Mouse (Mus musculus): ENCODE measurements at regions not wholly inside any gene's neighbourhood (a gene's known extent, or its start where the extent isn't known, plus 50 kb on each side); places are given as distances from the start of the nearest gene placed in this dataset.

DNA sequence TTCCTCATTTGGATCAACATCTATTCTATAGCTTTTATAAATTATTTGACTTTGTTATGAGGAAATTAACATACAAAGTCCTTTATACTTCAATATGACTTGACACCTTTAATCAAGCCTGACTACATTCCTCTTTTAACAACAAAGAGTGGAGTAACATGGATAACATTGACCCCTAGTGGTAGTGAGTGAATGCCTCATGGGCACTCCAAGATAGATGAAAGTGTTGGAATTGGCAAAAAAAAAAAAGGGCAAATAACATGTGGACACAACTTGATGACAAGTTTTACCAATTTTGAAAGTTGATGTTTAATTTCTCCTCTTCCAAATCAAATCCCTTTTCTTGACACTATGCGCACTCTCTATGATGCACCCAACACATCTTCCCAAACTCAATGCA, 111.4 kb downstream of the Ifi44 start:
- no peak for TF ChIP-seq ELF1 (IDR thresholded peaks at IDR 0.05; ENCODE audit: low read depth, low read length)
- TF ChIP-seq CTCF (IDR thresholded peaks at IDR 0.05 in 2 of 3, conservative IDR thresholded peaks at IDR 0.05 in 1 of 3; ENCODE audit: control insufficient read depth in 1 of 3, insufficient read depth in 1 of 3, low read depth in 2 of 3, low read length in 3 of 3, poor library complexity in 1 of 3, severe bottlenecking in 1 of 3): no peak; a peak in 1 of 6 replicates
- no peak for TF ChIP-seq SMC3 (IDR thresholded peaks at IDR 0.05; ENCODE audit: low read depth, low read length)
- no peak for TF ChIP-seq ETS1 (IDR thresholded peaks at IDR 0.05; ENCODE audit: low read depth, low read length)
- no peak for TF ChIP-seq NRF1 (IDR thresholded peaks at IDR 0.05; ENCODE audit: insufficient read depth, low read depth, low read length, poor library complexity, severe bottlenecking)
- no peak for TF ChIP-seq CHD2 (IDR thresholded peaks at IDR 0.05; ENCODE audit: low read length)
- no peak for TF ChIP-seq NELFE (IDR thresholded peaks at IDR 0.05; ENCODE audit: low read depth, low read length)
- TF ChIP-seq GATA1 (IDR thresholded peaks at IDR 0.05; ENCODE audit: low read depth, low read length): no peak
- no peak for TF ChIP-seq USF2 (IDR thresholded peaks at IDR 0.05; ENCODE audit: borderline replicate concordance in 1 of 2, insufficient read depth in 1 of 2, low read depth in 1 of 2, low read length in 2 of 2)
- no peak for TF ChIP-seq GABPA (IDR thresholded peaks at IDR 0.05; ENCODE audit: low read depth, low read length)
- Histone ChIP-seq H3K9ac (ENCODE audit: control insufficient read depth, low read depth, low read length, poor library complexity, severe bottlenecking) (no peak overlapping the region), H3K4me3 (ENCODE audit: control insufficient read depth in 1 of 2, insufficient read depth in 1 of 2, low read depth in 2 of 2, low read length in 2 of 2) (no peak overlapping the region), H3K27me3 (ENCODE audit: control insufficient read depth in 1 of 2, insufficient read depth in 2 of 2, low read length in 2 of 2) (no peaks in the 10 kb centered on the region), H3K27ac (ENCODE audit: control insufficient read depth, low read depth, low read length) (no peak overlapping the region), H3K4me1 (ENCODE audit: control insufficient read depth in 1 of 2, insufficient read depth in 2 of 2, low read length in 2 of 2) (no peaks in the 10 kb centered on the region), H3K36me3 (ENCODE audit: control insufficient read depth in 1 of 2, insufficient read depth in 2 of 2, low read length in 2 of 2) (no peaks in the 10 kb centered on the region), H3K9me3 (replicated peaks; ENCODE audit: insufficient read depth, low read length) (no peaks in the 10 kb centered on the region), H3K79me2 (ENCODE audit: control insufficient read depth, insufficient read depth, low read length, poor library complexity) (no peaks in the 10 kb centered on the region)
- no peak for DNase-seq (ENCODE audit: low read depth, low spot score)

DNA sequence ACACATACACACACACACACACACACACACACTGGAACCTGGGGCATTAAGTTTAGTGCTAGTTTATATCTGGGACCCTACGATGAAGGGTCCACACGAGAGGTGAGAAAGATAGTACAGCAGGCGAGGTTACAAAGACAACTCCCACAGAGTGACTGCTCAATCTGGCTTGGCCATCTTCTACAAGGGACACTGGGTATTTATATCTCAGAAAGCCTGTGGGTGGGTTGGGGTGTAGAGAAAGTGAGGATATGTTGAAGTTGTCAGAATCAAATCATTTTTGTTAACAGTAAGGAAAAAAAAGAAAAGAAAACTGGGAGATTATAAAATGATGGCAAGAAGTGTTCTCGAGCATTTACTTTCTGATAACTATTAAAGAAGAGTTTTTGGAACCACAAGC, 138.8 kb downstream of the Ifi44 start:
- H3K9ac ChIP-seq (ENCODE audit: control insufficient read depth, low read depth, low read length, poor library complexity, severe bottlenecking): no peak overlapping the region
- H3K9me3 ChIP-seq (replicated peaks; ENCODE audit: insufficient read depth, low read length): no peaks in the 10 kb centered on the region
- no peak for DNase-seq (ENCODE audit: low read depth, low spot score)

DNA sequence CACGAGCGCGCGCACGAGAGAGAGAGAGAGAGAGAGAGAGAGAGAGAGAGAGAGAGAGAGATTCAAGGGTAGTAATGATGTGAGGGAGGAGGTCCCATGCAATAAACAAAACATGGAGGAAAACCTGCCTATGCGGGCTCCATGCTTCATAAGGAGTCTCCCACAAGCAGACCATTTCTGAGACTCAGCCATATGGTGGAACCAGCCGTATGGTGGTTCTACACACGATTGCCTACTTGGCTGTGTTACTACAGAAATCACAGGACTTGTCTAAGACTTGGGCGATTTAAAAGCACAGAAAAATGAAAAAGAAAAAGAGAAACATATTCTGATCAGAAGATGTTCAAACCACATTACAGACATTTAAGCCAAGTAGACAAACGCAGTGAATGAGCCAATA, 142.1 kb downstream of the Ifi44 start:
- no peak overlapping the region for H3K4me3 ChIP-seq (ENCODE audit: control insufficient read depth in 1 of 2, insufficient read depth in 1 of 2, low read depth in 2 of 2, low read length in 2 of 2)
- H3K79me2 ChIP-seq (ENCODE audit: control insufficient read depth, insufficient read depth, low read length, poor library complexity): no peaks in the 10 kb centered on the region

More for the DNA sequence above, 138.8 kb downstream of the Ifi44 start:
- Histone ChIP-seq H3K4me3 (ENCODE audit: control insufficient read depth in 1 of 2, insufficient read depth in 1 of 2, low read depth in 2 of 2, low read length in 2 of 2) (no peak overlapping the region), H3K27ac (ENCODE audit: control insufficient read depth, low read depth, low read length) (no peak overlapping the region), H3K36me3 (ENCODE audit: control insufficient read depth in 1 of 2, insufficient read depth in 2 of 2, low read length in 2 of 2) (no peaks in the 10 kb centered on the region), H3K79me2 (ENCODE audit: control insufficient read depth, insufficient read depth, low read length, poor library complexity) (no peaks in the 10 kb centered on the region), H3K27me3 (ENCODE audit: control insufficient read depth in 1 of 2, insufficient read depth in 2 of 2, low read length in 2 of 2) (no peaks in the 10 kb centered on the region), H3K4me1 (ENCODE audit: control insufficient read depth in 1 of 2, insufficient read depth in 2 of 2, low read length in 2 of 2) (no peaks in the 10 kb centered on the region)
- no peak for TF ChIP-seq EP300 (IDR thresholded peaks at IDR 0.05; ENCODE audit: low read depth in 1 of 2, low read length in 2 of 2)
- TF ChIP-seq UBTF (IDR thresholded peaks at IDR 0.05; ENCODE audit: borderline replicate concordance, insufficient read depth, low read depth, low read length): no peak

More for the DNA sequence above, 142.1 kb downstream of the Ifi44 start:
- Histone ChIP-seq H3K4me1 (ENCODE audit: control insufficient read depth in 1 of 2, insufficient read depth in 2 of 2, low read length in 2 of 2) (no peaks in the 10 kb centered on the region), H3K27me3 (ENCODE audit: control insufficient read depth in 1 of 2, insufficient read depth in 2 of 2, low read length in 2 of 2) (no peaks in the 10 kb centered on the region), H3K36me3 (ENCODE audit: control insufficient read depth in 1 of 2, insufficient read depth in 2 of 2, low read length in 2 of 2) (no peaks in the 10 kb centered on the region), H3K9me3 (replicated peaks; ENCODE audit: insufficient read depth, low read length) (no peaks in the 10 kb centered on the region), H3K9ac (ENCODE audit: control insufficient read depth, low read depth, low read length, poor library complexity, severe bottlenecking) (no peak overlapping the region), H3K27ac (ENCODE audit: control insufficient read depth, low read depth, low read length) (no peak overlapping the region)
- DNase-seq (ENCODE audit: low read depth, low spot score): no peak
- no peak for TF ChIP-seq SMC3 (IDR thresholded peaks at IDR 0.05; ENCODE audit: low read depth, low read length)
